Mouse (Mus musculus): ENCODE measurements around the gene Naa40. TPM values are rescaled to one million over a fixed set of nuclear protein-coding genes. Genes with fewer than 3 reads are reported as not detected.

The Naa40 gene
- polyA plus RNA-seq (2015; fragmentation: Nextera tagmentation; extraction: Ambion mirVana): 71.1 and 80.5 TPM in 2 replicates

GRCm38 (mm10) chr19:7240782-7241690 lies at the start of gene Naa40:
Naa40 (minus strand) TSS chr19:7241183.
- H3K9ac ChIP-seq: peak within 1 kb of the TSS; percentile 87
- under 1% methylated on average over 71 of the region's 80 CpGs for WGBS
- peaks cover 18% of the 10 kb centered on the region; the same call in 1 of the 2 replicates for H3K36me3 ChIP-seq (ENCODE audit: poor library complexity, severe bottlenecking)
- ATAC-seq: peak; percentile 98
- H3K9me3 ChIP-seq (replicated peaks): no peaks in the 10 kb centered on the region
- peak within 1 kb of the TSS; percentile 78 for H3K4me2 ChIP-seq
- H3K27me3 ChIP-seq: peaks cover 8% of the 10 kb centered on the region; the same call in 1 of the 2 replicates
- peak within 1 kb of the TSS; percentile 77 for H3K27ac ChIP-seq
- peaks cover 37% of the 10 kb centered on the region for H3K4me1 ChIP-seq
- peak within 1 kb of the TSS; percentile 69 for H3K4me3 ChIP-seq

- Histone ChIP-seq H3K4me2 (no peak overlapping the region), H3K4me1 (peaks cover 19% of the 10 kb centered on the region), H3K36me3 (ENCODE audit: poor library complexity, severe bottlenecking) (peaks cover 51% of the 10 kb centered on the region), H3K4me3 (no peak overlapping the region), H3K9ac (no peak overlapping the region), H3K9me3 (replicated peaks) (no peaks in the 10 kb centered on the region), H3K27ac (no peak overlapping the region), H3K27me3 (no peaks in the 10 kb centered on the region)
- 75% methylated on average over 2 of the region's 2 CpGs for WGBS
- no peak for ATAC-seq
Measured at GRCm38 (mm10) chr19:7289767-7290166, 48.8 kb upstream of the Naa40 start.

- no peak overlapping the region for H3K9ac ChIP-seq
- WGBS: 87% methylated on average over 3 of the region's 3 CpGs
- H3K9me3 ChIP-seq (replicated peaks): no peaks in the 10 kb centered on the region
- H3K4me3 ChIP-seq: no peak overlapping the region
- H3K27ac ChIP-seq: no peak overlapping the region
- no peak overlapping the region for H3K4me2 ChIP-seq
- peaks cover 66% of the 10 kb centered on the region for H3K36me3 ChIP-seq (ENCODE audit: poor library complexity, severe bottlenecking)
- no peak for ATAC-seq
- peaks cover 19% of the 10 kb centered on the region for H3K4me1 ChIP-seq
- H3K27me3 ChIP-seq: no peaks in the 10 kb centered on the region
Measured at GRCm38 (mm10) chr19:7288288-7288687, 47.3 kb upstream of the Naa40 start.

- ATAC-seq: no peak
- H3K4me3 ChIP-seq: no peak overlapping the region
- WGBS: 91% methylated on average over 12 of the region's 12 CpGs
- no peak overlapping the region for H3K4me2 ChIP-seq
- H3K4me1 ChIP-seq: peaks cover 6% of the 10 kb centered on the region
- H3K27ac ChIP-seq: no peak overlapping the region
- H3K36me3 ChIP-seq (ENCODE audit: poor library complexity, severe bottlenecking): peaks cover 81% of the 10 kb centered on the region
- no peak overlapping the region for H3K9ac ChIP-seq
- no peaks in the 10 kb centered on the region for H3K9me3 ChIP-seq (replicated peaks)
- no peaks in the 10 kb centered on the region for H3K27me3 ChIP-seq
Measured at GRCm38 (mm10) chr19:7286563-7287315, 45.8 kb upstream of the Naa40 start.

GRCm38 (mm10) chr19:7280557-7281330 lies 39.8 kb upstream of the Naa40 start:
- H3K27ac ChIP-seq: peak overlapping the region; percentile 35; the same call in 1 of the 2 replicates
- peaks cover 96% of the 10 kb centered on the region for H3K36me3 ChIP-seq (ENCODE audit: poor library complexity, severe bottlenecking)
- H3K9ac ChIP-seq: no peak overlapping the region
- no peaks in the 10 kb centered on the region for H3K27me3 ChIP-seq
- H3K9me3 ChIP-seq (replicated peaks): no peaks in the 10 kb centered on the region
- no peak overlapping the region for H3K4me2 ChIP-seq
- no peak for ATAC-seq
- H3K4me1 ChIP-seq: peaks cover 36% of the 10 kb centered on the region
- no peak overlapping the region for H3K4me3 ChIP-seq
- WGBS: 85% methylated on average over 18 of the region's 18 CpGs

GRCm38 (mm10) chr19:7279114-7279513 lies 38.1 kb upstream of the Naa40 start:
- Histone ChIP-seq H3K4me3 (no peak overlapping the region), H3K4me2 (no peak overlapping the region), H3K36me3 (ENCODE audit: poor library complexity, severe bottlenecking) (peaks cover 96% of the 10 kb centered on the region), H3K27me3 (no peaks in the 10 kb centered on the region), H3K4me1 (peaks cover 52% of the 10 kb centered on the region), H3K9ac (0 out of 2 replicates have a peak overlapping the region, but pooled peaks have one; percentile 17), H3K27ac (peak overlapping the region; percentile 93), H3K9me3 (replicated peaks) (no peaks in the 10 kb centered on the region)
- 40% methylated on average over 6 of the region's 6 CpGs for WGBS
- ATAC-seq: peak; percentile 5; the same call in 1 of the 2 replicates

GRCm38 (mm10) chr19:7278200-7278906 lies 37.4 kb upstream of the Naa40 start:
- Histone ChIP-seq H3K9ac (peak overlapping the region; percentile 17), H3K4me2 (no peak overlapping the region), H3K36me3 (ENCODE audit: poor library complexity, severe bottlenecking) (peaks cover 96% of the 10 kb centered on the region), H3K27me3 (no peaks in the 10 kb centered on the region), H3K9me3 (replicated peaks) (no peaks in the 10 kb centered on the region), H3K4me1 (peaks cover 58% of the 10 kb centered on the region), H3K27ac (peak overlapping the region; percentile 93), H3K4me3 (no peak overlapping the region)
- 74% methylated on average over 6 of the region's 6 CpGs for WGBS
- no peak for ATAC-seq

- H3K9me3 ChIP-seq (replicated peaks): no peaks in the 10 kb centered on the region
- H3K4me2 ChIP-seq: no peak overlapping the region
- WGBS: 58% methylated on average over 7 of the region's 7 CpGs
- no peak overlapping the region for H3K4me3 ChIP-seq
- H3K27me3 ChIP-seq: no peaks in the 10 kb centered on the region
- peaks cover 66% of the 10 kb centered on the region for H3K4me1 ChIP-seq
- ATAC-seq: no peak
- peak overlapping the region; percentile 93 for H3K27ac ChIP-seq
- peak overlapping the region; percentile 16; the same call in 1 of the 2 replicates for H3K9ac ChIP-seq
- peaks cover 96% of the 10 kb centered on the region for H3K36me3 ChIP-seq (ENCODE audit: poor library complexity, severe bottlenecking)
Measured at GRCm38 (mm10) chr19:7276796-7277195, 35.8 kb upstream of the Naa40 start.

- H3K27ac ChIP-seq: peak overlapping the region; percentile 93
- 0 out of 2 replicates have a peak, but pooled peaks have one; percentile 12 for ATAC-seq
- peak overlapping the region; percentile 27; the same call in 1 of the 2 replicates for H3K4me2 ChIP-seq
- 28% methylated on average over 7 of the region's 7 CpGs for whole genome bisulfite sequencing
- H3K4me3 ChIP-seq: no peak overlapping the region; the same call in 1 of the 2 replicates
- peak overlapping the region; percentile 49 for H3K9ac ChIP-seq
- no peaks in the 10 kb centered on the region for H3K9me3 ChIP-seq (replicated peaks)
- peaks cover 73% of the 10 kb centered on the region for H3K4me1 ChIP-seq
- H3K27me3 ChIP-seq: no peaks in the 10 kb centered on the region
- peaks cover 96% of the 10 kb centered on the region for H3K36me3 ChIP-seq (ENCODE audit: poor library complexity, severe bottlenecking)
Measured at GRCm38 (mm10) chr19:7276053-7276659, 35.2 kb upstream of the Naa40 start.

GRCm38 (mm10) chr19:7275131-7275789 lies 34.3 kb upstream of the Naa40 start:
- H3K36me3 ChIP-seq (ENCODE audit: poor library complexity, severe bottlenecking): peaks cover 96% of the 10 kb centered on the region
- peak overlapping the region; percentile 27 for H3K4me2 ChIP-seq
- peaks cover 75% of the 10 kb centered on the region for H3K4me1 ChIP-seq

More at GRCm38 (mm10) chr19:7275131-7275789, 34.3 kb upstream of the Naa40 start:
- ATAC-seq: no peak
- peak overlapping the region; percentile 93 for H3K27ac ChIP-seq
- peak overlapping the region; percentile 10; the same call in 1 of the 2 replicates for H3K4me3 ChIP-seq
- H3K27me3 ChIP-seq: no peaks in the 10 kb centered on the region
- peak overlapping the region; percentile 47 for H3K9ac ChIP-seq
- 50% methylated on average over 7 of the region's 7 CpGs for WGBS
- no peaks in the 10 kb centered on the region for H3K9me3 ChIP-seq (replicated peaks)
